Comparison of ENCODE assay signal across 24 mouse cellular contexts in genomic region chr13:101874761-101875160, GRCm38 (mm10).
DNase-seq lines count a peak whose midpoint lies in the region; ATAC-seq and TF ChIP-seq lines count a peak whose summit lies in the region.
"Had no signal": no experiment of that assay in that cellular context is flagged by ENCODE, and none has a peak within 500 bp of the region (broad histone marks: within the 10 kb centered on the region; RNA-seq: fewer than 3 reads in every experiment).

No protein-coding gene starts in this region.

- no peaks in the 10 kb centered on the region for H3K27me3 ChIP-seq in forebrain, postnatal 0 days (ENCODE audit: insufficient read depth, low read length)
- H3K27me3 ChIP-seq in forebrain, embryonic 11.5 days (ENCODE audit: control insufficient read depth, insufficient read depth, low read length) = no peaks in the 10 kb centered on the region
- H3K27me3 ChIP-seq in hindbrain, embryonic 16.5 days (replicated peaks; ENCODE audit: control insufficient read depth, insufficient read depth, low read length) = no peaks in the 10 kb centered on the region
- no peaks in the 10 kb centered on the region for H3K27me3 ChIP-seq in hindbrain, embryonic 14.5 days (ENCODE audit: control insufficient read depth, insufficient read depth, low read length)
- H3K27me3 ChIP-seq: heart, embryonic 12.5 days; neural tube, embryonic 13.5 days had no signal

- H3K9me3 ChIP-seq in forebrain, postnatal 0 days (ENCODE audit: low read length) = no peaks in the 10 kb centered on the region
- no peaks in the 10 kb centered on the region for H3K9me3 ChIP-seq in forebrain, embryonic 11.5 days (ENCODE audit: control insufficient read depth, low read length)
- H3K9me3 ChIP-seq in hindbrain, embryonic 16.5 days (ENCODE audit: control insufficient read depth, low read length) = no peaks in the 10 kb centered on the region
- no peaks in the 10 kb centered on the region for H3K9me3 ChIP-seq in hindbrain, embryonic 14.5 days (ENCODE audit: control insufficient read depth, low read length)
- H3K9me3 ChIP-seq: embryonic facial prominence, embryonic 10.5 days; G1E; heart, embryonic 12.5 days; midbrain, embryonic 10.5 days; neural tube, embryonic 13.5 days had no signal

- ATAC-seq in forebrain, postnatal 0 days = peak; percentile 66
- no peak for ATAC-seq in forebrain, embryonic 11.5 days (replicated peaks; ENCODE audit: low FRiP score)
- ATAC-seq in hindbrain, embryonic 16.5 days = no peak
- ATAC-seq in hindbrain, embryonic 14.5 days (ENCODE audit: low FRiP score) = no peak
- ATAC-seq: CD4-positive, CD25-positive, alpha-beta regulatory T cell, adult 4 months; forebrain, embryonic 14.5 days; hindbrain, postnatal 0 days had no signal

- no peaks in the 10 kb centered on the region for H3K4me1 ChIP-seq in forebrain, postnatal 0 days (ENCODE audit: insufficient read depth)
- no peaks in the 10 kb centered on the region for H3K4me1 ChIP-seq in forebrain, embryonic 11.5 days (replicated peaks; ENCODE audit: control insufficient read depth, insufficient read depth, low read length)
- H3K4me1 ChIP-seq in hindbrain, embryonic 16.5 days (ENCODE audit: control insufficient read depth, insufficient read depth, low read depth, low read length) = no peaks in the 10 kb centered on the region
- H3K4me1 ChIP-seq in hindbrain, embryonic 14.5 days (replicated peaks; ENCODE audit: control insufficient read depth, insufficient read depth, low read length) = no peaks in the 10 kb centered on the region
- H3K4me1 ChIP-seq: embryonic facial prominence, embryonic 10.5 days; heart, embryonic 12.5 days; midbrain, embryonic 10.5 days; neural tube, embryonic 13.5 days had no signal

- intact Hi-C loops in left cerebral cortex, postnatal 14 days (cut with DNase I) = no loop called here

- no peak overlapping the region for H3K9ac ChIP-seq in forebrain, postnatal 0 days
- H3K9ac ChIP-seq in forebrain, embryonic 11.5 days (ENCODE audit: low read length) = no peak overlapping the region
- no peak overlapping the region for H3K9ac ChIP-seq in hindbrain, embryonic 16.5 days (ENCODE audit: low read depth, low read length)
- no peak overlapping the region for H3K9ac ChIP-seq in hindbrain, embryonic 14.5 days
- H3K9ac ChIP-seq: heart, embryonic 12.5 days; neural tube, embryonic 13.5 days had no signal

- H3K27ac ChIP-seq in forebrain, postnatal 0 days (ENCODE audit: low read depth, low read length) = no peak overlapping the region
- H3K27ac ChIP-seq in forebrain, embryonic 11.5 days (ENCODE audit: low read depth, low read length) = no peak overlapping the region
- H3K27ac ChIP-seq in hindbrain, embryonic 16.5 days (ENCODE audit: low read depth, low read length) = no peak overlapping the region
- H3K27ac ChIP-seq in hindbrain, embryonic 14.5 days = no peak overlapping the region
- H3K27ac ChIP-seq: embryonic facial prominence, embryonic 10.5 days; hindbrain, postnatal 0 days; midbrain, embryonic 10.5 days; neural tube, embryonic 13.5 days had no signal

- WGBS in forebrain, postnatal 0 days = 73% methylated on average over 4 of the region's 4 CpGs
- 94% methylated on average over 4 of the region's 4 CpGs for WGBS in forebrain, embryonic 11.5 days
- WGBS in hindbrain, embryonic 16.5 days = 93% methylated on average over 4 of the region's 4 CpGs
- 90% methylated on average over 4 of the region's 4 CpGs for WGBS in hindbrain, embryonic 14.5 days

- DNase-seq in forebrain, postnatal 0 days = peak; percentile 46
- no peak for DNase-seq in forebrain, embryonic 11.5 days (ENCODE audit: low spot score)
- DNase-seq in layer of hippocampus, adult 18-20 months (ENCODE audit: low spot score in 2 of 2) = peak; percentile 3 to 54
- peak; percentile 52 to 66 for DNase-seq in left cerebral cortex, postnatal 14 days (ENCODE audit: low spot score in 2 of 2)
- DNase-seq in right cerebral cortex, postnatal 4 days = peak; percentile 29
- no peak for DNase-seq in cerebellum, postnatal 36 days
- no peak for DNase-seq in hindbrain, embryonic 14.5 days (ENCODE audit: low spot score)
- DNase-seq: cerebellum, postnatal 25 days; gastrocnemius, postnatal 10 days; kidney, adult 11 months; kidney, postnatal 14 days; lung, adult 18-20 months; lung, postnatal 36 days; spleen, adult 18-20 months; thymus, postnatal 14 days had no signal

- no peaks in the 10 kb centered on the region for H3K36me3 ChIP-seq in forebrain, postnatal 0 days (ENCODE audit: insufficient read depth)
- H3K36me3 ChIP-seq in forebrain, embryonic 11.5 days (ENCODE audit: control insufficient read depth, insufficient read depth, low read length) = no peaks in the 10 kb centered on the region
- no peaks in the 10 kb centered on the region for H3K36me3 ChIP-seq in hindbrain, embryonic 16.5 days (ENCODE audit: control insufficient read depth, insufficient read depth, low read length)
- no peaks in the 10 kb centered on the region for H3K36me3 ChIP-seq in hindbrain, embryonic 14.5 days (replicated peaks; ENCODE audit: control insufficient read depth, insufficient read depth)
- H3K36me3 ChIP-seq: embryonic facial prominence, embryonic 10.5 days; G1E; heart, embryonic 12.5 days; midbrain, embryonic 10.5 days; neural tube, embryonic 13.5 days had no signal

- H3K4me2 ChIP-seq in forebrain, postnatal 0 days (ENCODE audit: low read depth) = no peak overlapping the region
- no peak overlapping the region for H3K4me2 ChIP-seq in forebrain, embryonic 11.5 days (ENCODE audit: low read depth, low read length, severe bottlenecking)
- no peak overlapping the region for H3K4me2 ChIP-seq in hindbrain, embryonic 16.5 days (ENCODE audit: low read length)
- H3K4me2 ChIP-seq in hindbrain, embryonic 14.5 days (replicated peaks) = no peak overlapping the region
- H3K4me2 ChIP-seq: heart, embryonic 12.5 days; neural tube, embryonic 13.5 days had no signal

- H3K4me3 ChIP-seq in forebrain, postnatal 0 days (ENCODE audit: low read depth, low read length) = no peak overlapping the region
- H3K4me3 ChIP-seq in forebrain, embryonic 11.5 days (ENCODE audit: low read depth, low read length) = no peak overlapping the region
- H3K4me3 ChIP-seq in hindbrain, embryonic 16.5 days (ENCODE audit: low read length) = no peak overlapping the region
- H3K4me3 ChIP-seq in hindbrain, embryonic 14.5 days (replicated peaks; ENCODE audit: low read length) = no peak overlapping the region
- H3K4me3 ChIP-seq: embryonic facial prominence, embryonic 10.5 days; heart, embryonic 12.5 days; midbrain, embryonic 10.5 days; neural tube, embryonic 13.5 days had no signal

- TF ChIP-seq CTCF in forebrain, postnatal 0 days (IDR thresholded peaks at IDR 0.05; ENCODE audit: low read depth) = no peak

Comparison
In these comparisons a context has a peak if more than half of its experiments do, and no peak if none do; other contexts are left out.
1. DNase-seq: peak in forebrain, postnatal 0 days (single experiment), layer of hippocampus, adult 18-20 months (2 of 2), left cerebral cortex, postnatal 14 days (2 of 2) and right cerebral cortex, postnatal 4 days (single experiment); none in forebrain, embryonic 11.5 days (single experiment), cerebellum, postnatal 36 days (0 of 2) and hindbrain, embryonic 14.5 days (single experiment).